Mouse (Mus musculus) 3T3-L1 (cell line): ENCODE measurements around the gene E430018J23Rik.
A peak's percentile ranks its signal among the peaks of the same experiment; 100 is the strongest.
"Not testable (repeated sequence)": the region's sequence is repeated elsewhere in the genome, so short reads cannot be mapped to it uniquely, and the experiment has no call there.

ENCODE experiments used
- DNase-seq: peaks from one replicate; pipeline ENCODE4 v3.0.0-alpha.2; 2015; ENCODE audit warnings: low read depth, low spot score

E430018J23Rik gene

DNA sequence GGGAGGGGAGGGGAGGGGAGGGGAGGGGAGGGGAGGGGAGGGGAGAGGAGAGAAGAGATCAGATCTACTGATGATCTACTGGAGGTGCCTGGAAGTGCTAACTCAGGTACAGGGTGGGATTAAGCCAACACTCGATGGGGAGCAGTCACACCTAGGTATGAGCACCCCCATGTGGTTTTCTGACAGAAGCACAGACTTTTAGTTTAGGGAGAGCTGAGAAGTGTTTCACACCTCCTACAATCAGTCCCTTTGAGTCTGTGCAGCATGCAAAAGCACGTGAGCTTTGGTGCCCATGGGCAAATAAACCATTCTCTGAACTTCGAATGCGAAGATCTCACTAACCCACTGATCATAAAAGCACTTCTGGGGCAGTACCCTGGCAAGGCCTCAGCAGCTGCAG is 51.1 kb downstream of the E430018J23Rik start:
- peak; percentile 32 for DNase-seq

DNA sequence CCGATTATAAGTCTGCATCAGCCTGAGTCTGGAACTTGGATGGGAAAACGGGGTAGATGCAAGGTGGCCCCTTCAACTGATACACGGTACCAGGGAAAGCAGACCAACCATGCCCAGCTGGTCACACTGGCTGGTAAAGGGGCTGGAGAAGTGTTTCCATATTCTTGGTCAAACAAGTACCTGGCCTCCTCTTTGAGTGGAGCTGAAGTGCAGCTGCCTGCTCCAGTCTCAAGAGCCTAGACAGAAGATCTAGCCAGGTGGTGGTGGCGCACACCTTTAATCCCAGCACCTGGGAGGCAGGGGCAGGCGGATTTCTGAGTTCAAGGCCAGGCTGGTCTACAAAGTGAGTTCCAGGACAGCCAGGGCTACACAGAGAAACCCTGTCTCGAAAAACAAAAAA is 51.6 kb downstream of the E430018J23Rik start:
- not testable (repeated sequence) for DNase-seq

DNA sequence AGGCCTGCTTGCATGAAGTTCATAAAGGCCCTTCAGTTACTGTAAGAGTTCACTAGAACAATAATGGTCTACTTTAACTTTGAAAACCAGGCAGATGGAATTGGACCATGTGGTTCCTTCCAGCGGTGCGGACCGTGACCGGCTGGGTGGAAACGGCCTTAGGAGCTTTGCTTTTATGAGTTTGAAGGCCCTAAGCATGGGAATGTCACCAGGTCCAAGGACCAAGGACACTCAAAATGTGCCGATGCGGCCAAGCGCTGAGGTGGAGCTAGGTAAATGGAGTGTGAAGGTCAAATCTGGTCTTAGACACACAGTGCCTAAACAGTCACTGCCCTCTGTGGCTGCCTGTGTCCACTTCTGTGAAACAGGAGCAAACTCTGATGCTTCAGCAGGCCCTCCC is 52.1 kb downstream of the E430018J23Rik start:
- no peak for DNase-seq
